Mouse (Mus musculus) lung, embryonic 16.5 days (tissue): ENCODE data around the gene Ssbp2. TPM values are rescaled to one million over a fixed set of nuclear protein-coding genes. Genes with fewer than 3 reads are reported as not detected.

Experiments
- ATAC-seq: fragments of 200-750 bp; cut with Nextera tagmentation; 2 replicates; pipeline ENCODE4 v1.8.0; 2017; ENCODE audit warnings: low read depth, mild to moderate bottlenecking, moderate library complexity
- H3K27ac ChIP-seq: fragments of 300-500 bp; sonication (generic); 2 replicates; pipeline ENCODE4 v1.5.1; 2014; ENCODE audit warnings: mild to moderate bottlenecking, control low read depth, low read length
- H3K27me3 ChIP-seq: fragments of 300-500 bp; sonication (generic); 2 replicates; pipeline ENCODE4 v1.6.1; 2014; ENCODE audit warnings: low read depth, low read length, mixed read lengths; ENCODE audit not compliant: control insufficient read depth, insufficient read depth
- H3K36me3 ChIP-seq: fragments of 300-500 bp; sonication (generic); 2 replicates; pipeline ENCODE4 v1.6.1; 2014; ENCODE audit warnings: low read length; ENCODE audit not compliant: control insufficient read depth, insufficient read depth
- H3K4me1 ChIP-seq: fragments of 300-500 bp; sonication (generic); replicated peaks from 2 replicates; pipeline ENCODE4 v1.6.1; 2014; ENCODE audit warnings: low read length, mixed read lengths; ENCODE audit not compliant: control insufficient read depth, insufficient read depth
- H3K4me2 ChIP-seq: fragments of 300-500 bp; sonication (generic); 2 replicates; pipeline ENCODE4 v1.6.1; 2014; ENCODE audit warnings: low read depth, low read length, control low read depth
- H3K4me3 ChIP-seq: fragments of 300-500 bp; sonication (generic); 2 replicates; pipeline ENCODE4 v1.5.1; 2014; ENCODE audit warnings: mild to moderate bottlenecking, low read length, control low read depth
- H3K9ac ChIP-seq: fragments of 300-500 bp; sonication (generic); 2 replicates; pipeline ENCODE4 v1.6.1; 2014; ENCODE audit warnings: low read length, control low read depth
- H3K9me3 ChIP-seq: fragments of 300-500 bp; sonication (generic); 2 replicates; pipeline ENCODE4 v1.6.1; 2016; ENCODE audit warnings: low read length; ENCODE audit not compliant: control insufficient read depth
- WGBS: fragments of 180-500 bp; shearing (Covaris S2); extraction: QIAGEN DNeasy Blood & Tissue Kit; methylation state at CpG from one replicate; pipeline ENCODE4 v1.1.7; 2014; 5-methylcytosine and 5-hydroxymethylcytosine counted together
- polyA plus RNA-seq: library from polyadenylated mRNA; unstranded; fragments of >200 nt; fragmentation: Nextera tagmentation; extraction: Ambion mirVana; gene quantifications from 2 replicates; pipeline ENCODE4 v1.2.1, GENCODE M21; 2015

The Ssbp2 gene
- polyA plus RNA-seq, 1 experiment from 2014 or later = 98.6 TPM

DNA sequence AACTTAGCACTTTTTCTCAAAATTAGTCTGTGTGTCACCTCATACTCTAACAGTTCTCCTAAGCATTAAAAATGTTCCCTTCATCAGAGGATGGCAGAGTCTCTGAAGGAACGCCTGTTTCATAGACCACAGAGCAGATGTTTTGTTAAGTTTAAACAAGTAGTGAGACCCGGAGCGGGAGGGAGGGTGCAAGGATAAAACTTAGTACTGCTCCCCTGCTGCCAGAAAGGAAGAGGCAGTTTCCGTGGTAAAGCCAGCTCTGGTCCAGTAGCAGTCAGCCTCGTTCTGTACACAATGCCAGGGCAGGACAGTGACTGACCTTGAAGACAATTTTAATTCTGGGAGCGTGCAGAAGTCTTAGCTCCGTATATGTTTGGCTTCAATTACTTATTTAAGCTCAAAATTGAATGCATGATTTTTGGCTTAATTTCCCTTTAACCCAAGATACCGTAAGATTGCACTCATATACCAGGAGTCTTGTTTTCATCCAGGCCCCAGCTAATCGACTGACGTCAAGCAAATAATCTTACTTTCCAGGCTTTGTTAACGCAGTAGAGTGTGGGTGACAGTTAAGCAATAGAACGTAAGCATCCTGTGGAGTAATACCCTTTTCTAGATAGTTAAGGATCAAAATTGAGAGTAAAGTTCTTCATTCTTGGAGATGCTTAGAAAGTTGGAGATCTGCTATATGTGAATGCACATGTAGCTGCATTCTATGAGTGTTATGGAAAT, 42.7 kb downstream of the Ssbp2 start:
- ATAC-seq = no peak
- no peaks in the 10 kb centered on the region for H3K27me3 ChIP-seq
- 61% methylated on average over 12 of the region's 12 CpGs for WGBS
- no peaks in the 10 kb centered on the region for H3K9me3 ChIP-seq
- no peaks in the 10 kb centered on the region for H3K36me3 ChIP-seq
- no peak overlapping the region for H3K4me2 ChIP-seq
- no peak overlapping the region for H3K27ac ChIP-seq
- H3K9ac ChIP-seq = no peak overlapping the region
- H3K4me3 ChIP-seq = no peak overlapping the region
- no peaks in the 10 kb centered on the region for H3K4me1 ChIP-seq

DNA sequence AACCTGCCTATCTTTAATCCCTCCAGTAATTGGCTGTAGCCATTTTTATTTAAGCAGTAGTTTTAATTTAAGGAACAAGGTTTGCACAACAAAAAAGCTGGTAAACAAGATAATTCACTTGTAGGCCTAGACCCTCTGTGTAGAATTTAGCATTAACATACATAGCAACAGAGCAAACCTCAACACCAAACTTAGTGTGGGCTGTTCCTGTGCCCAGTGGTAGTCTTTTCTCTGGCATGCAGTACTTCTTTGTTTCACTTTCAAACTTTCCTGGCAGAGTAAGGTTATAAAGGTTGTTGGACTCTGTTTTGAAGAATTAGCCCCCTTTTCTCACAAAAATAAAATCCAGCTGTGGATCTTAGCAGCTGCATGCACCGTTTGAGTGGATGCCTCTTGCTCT, 48.9 kb downstream of the Ssbp2 start:
- no peaks in the 10 kb centered on the region for H3K4me1 ChIP-seq
- H3K27ac ChIP-seq = no peak overlapping the region
- 71% methylated on average over 1 of the region's 1 CpGs for WGBS
- no peak overlapping the region for H3K9ac ChIP-seq
- no peaks in the 10 kb centered on the region for H3K9me3 ChIP-seq
- no peaks in the 10 kb centered on the region for H3K36me3 ChIP-seq
- no peaks in the 10 kb centered on the region for H3K27me3 ChIP-seq
- no peak for ATAC-seq
- no peak overlapping the region for H3K4me3 ChIP-seq
- H3K4me2 ChIP-seq = no peak overlapping the region

DNA sequence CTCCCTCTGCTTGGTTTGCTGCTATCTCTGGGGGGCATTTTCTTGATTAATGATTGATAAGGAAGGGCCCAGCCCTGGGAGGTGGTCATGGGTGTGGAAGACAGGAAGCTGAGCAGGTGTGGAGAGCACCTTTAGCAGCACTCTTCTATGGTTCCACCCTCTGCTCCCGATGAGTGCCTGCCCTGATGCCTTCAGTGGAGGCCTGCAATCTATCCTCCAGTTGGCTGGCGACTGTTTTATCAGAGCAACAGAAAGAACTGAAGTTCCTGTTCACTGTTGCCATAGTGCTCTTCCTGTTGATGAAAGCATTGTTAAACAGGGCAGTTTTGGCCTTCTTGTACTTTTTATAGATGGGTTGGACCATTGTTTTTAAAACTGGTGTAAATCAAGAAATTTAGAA, 49.4 kb downstream of the Ssbp2 start:
- Histone ChIP-seq H3K27ac (no peak overlapping the region), H3K27me3 (no peaks in the 10 kb centered on the region), H3K9ac (no peak overlapping the region), H3K36me3 (no peaks in the 10 kb centered on the region), H3K9me3 (no peaks in the 10 kb centered on the region), H3K4me2 (no peak overlapping the region), H3K4me3 (no peak overlapping the region), H3K4me1 (no peaks in the 10 kb centered on the region)
- ATAC-seq = no peak
- WGBS = 48% methylated on average over 2 of the region's 2 CpGs

DNA sequence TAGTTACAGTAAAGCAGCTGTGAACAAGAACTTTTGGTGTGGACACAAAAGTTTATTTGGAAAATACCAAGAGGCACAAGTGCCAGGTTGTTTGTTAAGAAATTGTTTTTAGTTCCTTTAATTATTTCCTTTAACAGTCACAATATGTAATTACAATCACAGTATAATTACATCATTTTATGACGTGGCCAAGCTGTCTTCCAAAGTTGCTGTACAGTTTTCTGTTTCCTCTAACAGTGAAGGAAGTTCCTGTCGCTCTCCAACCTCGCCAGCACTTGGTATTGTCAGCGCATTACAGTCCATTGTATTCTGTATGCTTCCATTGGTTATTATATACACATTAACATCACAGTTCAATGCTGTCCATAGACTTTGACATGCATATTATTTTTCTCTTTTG, 54.9 kb downstream of the Ssbp2 start:
- Histone ChIP-seq H3K27ac (no peak overlapping the region), H3K36me3 (no peaks in the 10 kb centered on the region), H3K9ac (no peak overlapping the region), H3K9me3 (no peaks in the 10 kb centered on the region), H3K4me3 (no peak overlapping the region), H3K4me1 (no peaks in the 10 kb centered on the region), H3K4me2 (no peak overlapping the region), H3K27me3 (no peaks in the 10 kb centered on the region)
- no peak for ATAC-seq
- 77% methylated on average over 4 of the region's 4 CpGs for WGBS

DNA sequence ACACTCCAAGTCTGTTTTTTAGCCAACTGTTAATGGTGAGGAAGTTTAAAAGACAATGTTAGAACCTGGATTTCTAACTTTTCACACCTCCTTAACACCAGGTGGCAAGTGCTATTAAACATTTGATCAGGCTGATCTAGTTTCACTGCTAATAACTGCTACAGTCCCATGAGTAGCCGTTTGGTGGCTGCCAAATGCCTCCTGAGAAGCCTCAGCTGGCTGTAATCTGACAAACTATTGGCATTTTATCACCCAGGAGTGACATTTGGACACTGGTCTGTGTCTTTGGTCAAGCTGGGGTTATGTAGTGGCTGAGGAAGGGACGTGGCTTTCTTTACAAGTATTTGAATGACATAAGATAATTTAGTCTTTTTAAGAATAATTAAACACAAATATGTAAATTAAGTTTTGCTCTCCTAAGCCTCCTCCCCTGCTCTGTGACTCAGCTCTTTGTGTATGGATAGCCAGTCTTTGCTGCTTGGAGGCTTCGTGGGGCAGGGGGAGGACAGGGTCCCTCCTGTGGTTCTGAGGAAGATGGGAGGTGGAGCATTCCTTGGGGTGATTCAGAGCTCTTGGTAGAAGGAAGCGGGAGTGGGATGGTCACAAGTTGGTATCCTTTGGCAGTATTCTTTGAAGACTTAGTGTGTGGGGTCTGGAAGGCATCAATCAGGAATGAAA, 60.1 kb downstream of the Ssbp2 start:
- ATAC-seq = no peak
- WGBS = 44% methylated on average over 4 of the region's 4 CpGs
- H3K4me1 ChIP-seq = no peaks in the 10 kb centered on the region
- H3K9ac ChIP-seq = no peak overlapping the region
- no peak overlapping the region for H3K27ac ChIP-seq
- no peak overlapping the region for H3K4me3 ChIP-seq
- no peaks in the 10 kb centered on the region for H3K9me3 ChIP-seq
- no peaks in the 10 kb centered on the region for H3K36me3 ChIP-seq
- no peak overlapping the region for H3K4me2 ChIP-seq
- no peaks in the 10 kb centered on the region for H3K27me3 ChIP-seq

DNA sequence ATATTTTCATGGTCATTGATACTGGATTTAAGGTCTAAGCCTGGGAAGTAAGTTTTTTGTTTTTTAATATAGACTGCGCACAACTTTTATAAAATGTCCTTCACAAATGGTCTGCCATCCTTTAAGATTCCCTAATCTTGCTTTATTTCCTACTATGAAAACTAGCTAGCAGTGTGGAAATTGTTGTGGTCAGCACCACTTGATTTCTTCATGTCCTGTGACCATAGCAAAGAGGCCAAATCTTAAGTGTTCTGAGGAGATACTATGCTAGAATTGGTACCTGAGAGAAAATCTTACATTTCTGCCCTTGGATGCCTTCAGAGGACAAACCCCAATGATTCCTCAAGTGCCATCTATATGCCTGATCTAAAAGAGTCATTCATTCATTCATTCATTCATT, 60.9 kb downstream of the Ssbp2 start:
- no peak overlapping the region for H3K4me2 ChIP-seq
- 100% methylated on average over 1 of the region's 1 CpGs for WGBS
- no peaks in the 10 kb centered on the region for H3K4me1 ChIP-seq
- H3K4me3 ChIP-seq = no peak overlapping the region
- no peak overlapping the region for H3K27ac ChIP-seq
- no peaks in the 10 kb centered on the region for H3K9me3 ChIP-seq
- no peaks in the 10 kb centered on the region for H3K36me3 ChIP-seq
- H3K27me3 ChIP-seq = no peaks in the 10 kb centered on the region
- no peak for ATAC-seq
- no peak overlapping the region for H3K9ac ChIP-seq

DNA sequence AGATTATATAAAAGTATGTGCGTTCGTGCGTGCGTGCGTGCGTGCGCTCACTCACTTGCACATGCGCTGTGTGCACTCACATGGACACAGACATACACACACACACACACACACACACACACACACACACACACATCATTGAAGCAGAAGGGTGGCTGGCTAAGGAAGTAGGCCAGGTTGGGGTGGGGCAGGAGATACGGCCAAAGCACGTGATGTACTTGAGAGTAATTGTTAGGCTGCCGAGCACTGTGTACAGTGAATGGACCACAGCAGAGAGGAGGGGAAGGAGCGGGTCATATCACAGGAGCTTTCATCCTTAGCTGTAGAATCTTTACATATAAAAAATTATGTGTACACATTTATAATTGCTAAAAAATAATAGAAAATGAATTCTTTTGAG, 66.0 kb downstream of the Ssbp2 start:
- Histone ChIP-seq H3K4me3 (no peak overlapping the region), H3K4me2 (no peak overlapping the region), H3K27ac (no peak overlapping the region), H3K36me3 (no peaks in the 10 kb centered on the region), H3K4me1 (no peaks in the 10 kb centered on the region), H3K9me3 (no peaks in the 10 kb centered on the region), H3K27me3 (no peaks in the 10 kb centered on the region), H3K9ac (no peak overlapping the region)
- no peak; the same call in 1 of the 2 replicates for ATAC-seq
- 88% methylated on average over 12 of the region's 12 CpGs for WGBS

DNA sequence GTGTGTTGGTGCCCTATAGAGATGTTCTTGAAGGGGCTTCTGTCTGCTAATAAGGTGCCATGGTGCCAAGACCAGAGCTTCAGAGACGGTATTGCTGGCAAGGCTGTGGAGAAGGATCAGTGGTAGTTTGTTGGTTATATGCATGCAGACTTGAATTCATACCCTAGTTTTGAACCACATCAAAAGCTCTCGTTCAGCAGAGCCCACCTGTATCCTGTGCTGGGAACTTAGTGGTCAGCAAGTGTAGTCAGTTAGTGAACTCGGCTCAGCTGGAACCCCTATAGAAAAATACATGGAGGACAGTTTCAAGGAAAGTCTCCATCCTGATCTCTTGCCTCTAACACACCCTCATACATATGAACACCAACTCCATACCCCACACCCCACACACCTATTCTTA, 69.7 kb downstream of the Ssbp2 start:
- Histone ChIP-seq H3K27ac (no peak overlapping the region), H3K4me3 (no peak overlapping the region), H3K9ac (no peak overlapping the region), H3K4me1 (no peaks in the 10 kb centered on the region), H3K4me2 (no peak overlapping the region), H3K36me3 (peaks cover 11% of the 10 kb centered on the region; the same call in 1 of the 2 replicates), H3K27me3 (no peaks in the 10 kb centered on the region), H3K9me3 (no peaks in the 10 kb centered on the region)
- 93% methylated on average over 3 of the region's 3 CpGs for WGBS
- no peak for ATAC-seq

DNA sequence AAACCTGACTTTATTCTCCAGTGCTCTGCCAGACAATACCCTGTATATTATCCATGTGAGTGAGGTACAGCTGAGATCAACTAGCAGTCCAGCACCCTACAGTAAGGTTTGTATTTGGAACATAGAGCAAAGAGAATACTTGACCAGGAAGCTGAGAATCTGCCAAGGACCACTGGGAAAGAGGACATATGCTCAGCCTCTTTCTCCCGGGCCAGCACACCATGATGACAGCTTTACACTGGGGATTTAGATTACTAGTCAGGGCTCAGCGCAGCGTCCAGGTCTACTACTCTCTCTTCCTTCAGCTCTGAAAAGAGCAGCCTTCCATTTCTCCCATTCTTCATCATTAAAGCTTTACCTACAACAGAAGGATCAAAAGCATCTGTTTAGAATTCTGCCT, 76.6 kb downstream of the Ssbp2 start:
- Histone ChIP-seq H3K36me3 (peaks cover 11% of the 10 kb centered on the region; the same call in 1 of the 2 replicates), H3K9ac (no peak overlapping the region), H3K4me3 (no peak overlapping the region), H3K9me3 (no peaks in the 10 kb centered on the region), H3K4me1 (no peaks in the 10 kb centered on the region), H3K27ac (no peak overlapping the region), H3K4me2 (no peak overlapping the region), H3K27me3 (no peaks in the 10 kb centered on the region)
- WGBS = 89% methylated on average over 3 of the region's 3 CpGs
- no peak for ATAC-seq
